Mouse (Mus musculus): ENCODE results near the gene Gm9964.
A peak's percentile ranks its signal among the peaks of the same experiment; 100 is the strongest.
"Not testable (repeated sequence)": the region's sequence is repeated elsewhere in the genome, so short reads cannot be mapped to it uniquely, and the experiment has no call there.

Gm9964 gene

DNA sequence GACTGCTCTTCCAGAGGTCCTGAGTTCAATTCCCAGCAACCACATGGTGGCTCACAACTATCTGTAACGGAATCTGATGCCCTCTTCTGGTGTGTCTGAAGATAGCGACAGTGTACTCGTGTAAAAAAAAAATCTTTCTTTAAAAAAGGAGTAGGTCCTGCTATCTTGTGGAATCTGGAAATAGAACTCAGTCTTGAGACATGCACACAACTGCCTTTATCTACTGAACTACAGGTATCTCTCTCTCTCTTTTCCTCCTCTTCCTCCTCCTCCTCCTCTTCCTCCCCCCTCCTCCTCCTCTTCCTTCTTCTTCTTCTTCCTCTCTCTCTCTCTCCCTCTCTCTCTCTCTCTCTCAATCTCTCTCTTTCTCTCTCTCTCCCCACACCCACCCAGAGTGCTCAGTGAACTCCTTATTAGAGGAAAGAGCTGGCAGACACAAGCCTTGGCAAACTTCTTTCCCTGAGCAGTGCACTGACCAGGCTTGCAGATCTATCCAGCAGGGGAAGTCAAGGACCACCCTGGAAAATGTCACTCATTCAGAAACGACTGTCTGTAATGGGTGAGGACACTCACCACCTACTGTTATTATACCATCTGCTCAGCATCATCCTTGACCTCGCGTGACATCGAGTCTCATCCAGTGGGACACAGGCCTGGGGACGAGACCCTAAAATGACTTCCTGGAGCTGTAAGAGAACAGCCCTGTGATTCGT, 3.2 kb upstream of the Gm9964 start:
- DNase-seq (ENCODE audit: low read depth in 2 of 2, low spot score in 2 of 2): no peak

GRCm38 (mm10) chr11:79296167-79296566, 539 bp downstream of the Gm9964 start:
- DNase-seq (ENCODE audit: low read depth in 2 of 2, low spot score in 2 of 2): peak; percentile 10 to 34

DNA sequence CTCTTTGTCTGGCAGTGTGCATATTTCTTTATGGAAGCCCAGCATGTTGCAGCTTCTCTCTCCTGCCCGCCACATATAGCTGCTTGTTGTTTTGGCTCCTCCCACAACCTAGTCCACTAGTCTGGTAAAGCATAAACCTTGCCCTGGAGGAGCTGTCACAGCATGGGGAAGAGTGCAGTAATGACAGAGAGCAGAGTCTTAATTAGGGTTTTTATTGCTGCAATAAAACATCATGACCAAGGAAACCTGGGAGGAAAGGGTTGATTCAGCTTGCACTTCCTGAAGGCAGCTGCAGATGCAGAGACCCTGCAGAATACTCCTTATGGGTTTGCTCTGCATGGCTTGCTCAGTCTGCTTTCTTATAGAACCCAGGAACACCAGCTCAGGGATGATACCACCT, 2.7 kb downstream of the Gm9964 start:
- DNase-seq (ENCODE audit: low read depth in 2 of 2, low spot score in 2 of 2): no peak

GRCm38 (mm10) chr11:79293025-79293424, 3.7 kb downstream of the Gm9964 start:
- DNase-seq (ENCODE audit: low read depth in 2 of 2, low spot score in 2 of 2): no peak

- DNase-seq (ENCODE audit: low read depth in 2 of 2, low spot score in 2 of 2): no peak
These were observed 4.6 kb downstream of the Gm9964 start for GRCm38 (mm10) chr11:79292130-79292529.

GRCm38 (mm10) chr11:79291651-79292050, 5.1 kb downstream of the Gm9964 start:
- no peak for DNase-seq (ENCODE audit: low read depth in 2 of 2, low spot score in 2 of 2)

DNA sequence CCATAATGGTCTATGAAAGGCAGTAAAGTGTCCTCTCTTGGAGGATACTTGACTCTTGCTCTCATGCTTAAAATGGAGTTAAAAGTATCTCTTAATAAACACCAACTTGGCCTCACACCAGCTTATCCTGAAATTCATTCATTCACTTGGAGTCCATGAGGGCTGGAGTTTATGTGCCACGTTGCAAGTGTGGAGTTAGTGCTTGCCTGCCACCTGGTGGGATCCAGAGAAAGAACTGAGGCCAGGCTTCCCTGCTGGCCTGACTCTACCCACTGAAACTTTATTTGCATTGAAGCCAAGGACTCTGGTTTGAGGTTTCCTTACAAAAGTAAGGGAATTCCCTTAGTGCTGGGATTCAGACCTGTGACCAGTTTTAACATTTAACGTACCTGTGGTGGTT, 6.2 kb downstream of the Gm9964 start:
- DNase-seq (ENCODE audit: low read depth in 2 of 2, low spot score in 2 of 2): no peak

- DNase-seq (ENCODE audit: low read depth in 2 of 2, low spot score in 2 of 2): no peak
These were observed 7.6 kb downstream of the Gm9964 start for GRCm38 (mm10) chr11:79288913-79289640.

- no peak for DNase-seq (ENCODE audit: low read depth in 2 of 2, low spot score in 2 of 2)
These were observed 8.3 kb downstream of the Gm9964 start for GRCm38 (mm10) chr11:79288278-79288843.

DNA sequence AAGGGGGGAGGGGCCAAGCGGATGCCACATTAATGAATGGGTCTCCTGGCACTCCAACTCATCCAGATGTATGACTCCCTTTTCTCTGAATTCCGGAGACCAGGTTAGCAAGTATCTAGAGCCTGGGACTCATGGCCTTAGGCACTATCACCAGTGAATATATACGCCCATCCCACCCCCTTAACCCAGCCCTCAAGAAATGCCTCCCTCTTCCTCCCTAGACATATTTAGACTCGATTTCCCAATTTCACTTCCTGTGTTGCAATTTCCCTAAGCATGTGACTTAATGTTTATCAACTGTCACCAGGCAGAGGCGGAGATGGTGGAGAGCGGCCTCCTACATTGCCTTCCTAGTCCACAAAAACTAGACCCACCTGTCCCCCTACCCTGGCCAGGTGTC, 9.3 kb downstream of the Gm9964 start:
- DNase-seq (ENCODE audit: low read depth in 2 of 2, low spot score in 2 of 2): no peak

- DNase-seq (ENCODE audit: low read depth in 2 of 2, low spot score in 2 of 2): no peak
These were observed 10.4 kb downstream of the Gm9964 start for GRCm38 (mm10) chr11:79286305-79286799.

GRCm38 (mm10) chr11:79283350-79284030, 13.2 kb downstream of the Gm9964 start:
- no peak for DNase-seq (ENCODE audit: low read depth in 2 of 2, low spot score in 2 of 2)

GRCm38 (mm10) chr11:79281396-79281795, 15.3 kb downstream of the Gm9964 start:
- DNase-seq (ENCODE audit: low read depth in 2 of 2, low spot score in 2 of 2): no peak

- no peak for DNase-seq (ENCODE audit: low read depth in 2 of 2, low spot score in 2 of 2)
These were observed 16.8 kb downstream of the Gm9964 start for GRCm38 (mm10) chr11:79279732-79280405.

DNA sequence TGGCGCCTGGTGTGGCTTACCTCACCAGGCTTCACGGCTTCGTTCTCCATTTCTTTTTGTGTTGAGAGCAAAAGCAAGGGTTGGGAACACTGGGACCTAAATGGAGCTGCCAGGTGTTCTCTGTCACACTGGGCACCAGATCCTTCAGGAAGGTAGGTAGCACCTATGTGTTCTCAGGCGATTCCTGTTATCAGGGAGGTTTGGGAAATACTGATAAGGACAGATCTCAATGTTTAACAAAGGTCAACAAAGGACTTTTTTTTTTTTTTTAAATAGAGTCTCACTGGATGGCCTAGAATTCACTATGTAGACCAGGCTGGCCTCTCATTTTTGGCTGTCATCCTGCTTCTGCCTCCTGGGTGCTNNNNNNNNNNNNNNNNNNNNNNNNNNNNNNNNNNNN, 22.9 kb downstream of the Gm9964 start:
- no peak for DNase-seq (ENCODE audit: low read depth in 2 of 2, low spot score in 2 of 2)

- no peak for DNase-seq (ENCODE audit: low read depth in 2 of 2, low spot score in 2 of 2)
These were observed 23.7 kb downstream of the Gm9964 start for GRCm38 (mm10) chr11:79273039-79273438.

DNA sequence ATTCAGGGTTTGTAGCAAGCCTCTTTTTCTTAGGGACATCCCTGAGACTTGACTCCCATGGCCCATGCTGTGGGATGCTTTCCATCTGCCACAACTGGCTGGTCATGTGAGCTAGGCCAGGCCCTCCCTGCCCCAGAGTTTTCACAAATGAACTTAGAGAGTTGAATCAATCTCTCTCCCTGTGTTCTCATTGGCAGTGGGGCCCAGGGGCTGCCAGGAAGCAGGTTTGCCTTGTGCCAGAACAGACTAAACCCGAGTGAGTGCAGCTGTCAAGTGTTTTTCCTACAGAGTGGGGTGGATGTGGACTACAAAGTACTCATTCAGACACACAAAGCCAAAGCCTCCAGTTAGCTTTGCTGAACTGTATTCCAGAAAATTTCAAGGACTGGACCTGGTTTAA, 29.5 kb downstream of the Gm9964 start:
- DNase-seq (ENCODE audit: low read depth in 2 of 2, low spot score in 2 of 2): no peak

DNA sequence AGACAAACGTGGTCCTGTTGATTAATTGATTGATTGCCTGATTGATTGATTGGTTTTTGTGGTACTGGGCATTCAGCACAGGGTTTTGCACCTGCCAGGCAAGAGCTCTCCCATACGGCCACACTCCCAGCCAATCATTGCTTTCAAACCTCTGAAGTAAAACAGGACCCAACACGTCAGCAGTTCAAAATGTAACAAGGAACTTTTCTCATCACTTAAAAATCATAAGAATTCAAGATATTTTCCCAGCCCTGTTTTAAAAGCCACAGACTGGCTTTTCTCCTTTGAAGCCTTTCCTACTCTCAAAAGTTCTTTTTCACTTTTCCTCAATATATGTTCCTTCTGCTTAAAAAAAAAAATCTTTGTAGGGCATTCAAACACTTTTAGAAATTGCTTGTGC, 32.3 kb downstream of the Gm9964 start:
- DNase-seq (ENCODE audit: low read depth in 2 of 2, low spot score in 2 of 2): no peak

GRCm38 (mm10) chr11:79260126-79260525, 36.6 kb downstream of the Gm9964 start:
- DNase-seq (ENCODE audit: low read depth in 2 of 2, low spot score in 2 of 2): not testable (repeated sequence)

DNA sequence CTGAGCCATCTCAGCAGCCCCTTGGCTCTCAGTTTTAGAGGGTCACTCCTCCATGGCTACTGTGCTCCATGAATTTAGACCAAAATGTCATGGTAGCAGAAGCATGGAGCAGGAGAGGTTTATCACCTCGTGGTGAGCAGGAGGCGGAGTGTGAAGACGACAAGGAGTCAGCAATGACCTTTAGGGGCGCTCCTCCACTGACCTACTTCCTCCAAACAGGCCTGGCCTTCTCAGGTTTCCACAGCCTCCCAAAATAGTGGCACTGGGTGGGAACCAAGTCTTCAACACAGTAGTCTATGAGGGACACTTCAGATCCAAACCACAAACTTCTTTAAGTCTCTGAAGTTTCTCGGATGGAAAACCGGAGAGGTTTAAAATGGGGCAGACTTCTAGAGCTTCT, 38.0 kb downstream of the Gm9964 start:
- DNase-seq (ENCODE audit: low read depth in 2 of 2, low spot score in 2 of 2): no peak

Measured in CD8-positive naive resting alpha-beta T cell, adult 2 months (primary cell).